Mouse (Mus musculus): ENCODE measurements at regions not wholly inside any gene's neighbourhood (a gene's known extent, or its start where the extent isn't known, plus 50 kb on each side); places are given as distances from the start of the nearest gene placed in this dataset.

DNA sequence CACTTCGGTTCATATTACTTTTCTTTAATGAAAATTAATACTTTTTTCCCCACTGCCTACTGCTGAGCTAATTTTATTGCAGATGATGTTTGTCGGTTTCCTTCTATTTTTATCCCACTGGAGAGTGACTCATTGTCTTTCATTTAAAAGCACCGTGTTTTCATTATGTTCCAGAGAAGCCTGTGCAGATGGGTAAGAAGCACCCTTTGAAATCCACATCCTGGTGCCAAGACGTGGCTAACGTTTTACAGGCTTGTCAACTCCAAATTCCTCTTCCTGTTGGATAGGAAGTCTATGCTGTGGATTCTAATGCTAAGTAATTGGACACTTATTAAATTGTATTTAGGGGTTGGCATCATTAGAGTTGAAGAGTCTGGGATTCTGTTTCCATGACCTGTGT is 364.3 kb downstream of the Fam198b start:
- in situ Hi-C loops (cut with MboI; ENCODE audit: low pct_unique_long_range_greater_than_20kb) = no loop called here
- TF ChIP-seq CTCF (IDR thresholded peaks at IDR 0.05) = no peak
- DNase-seq (ENCODE audit: low read depth, low spot score) (peak; percentile 35), ATAC-seq (peak; percentile 47)
- H3K27me3 ChIP-seq = no peaks in the 10 kb centered on the region
- ChIA-PET CTCF (interaction anchor here (0.7 to 2.1 kb wide), 2 partner anchors 10 to 13 kb away, joined by 3 to 8 read pairs; no protein-coding TSS in a partner anchor), POLR2A (no interaction called here)

DNA sequence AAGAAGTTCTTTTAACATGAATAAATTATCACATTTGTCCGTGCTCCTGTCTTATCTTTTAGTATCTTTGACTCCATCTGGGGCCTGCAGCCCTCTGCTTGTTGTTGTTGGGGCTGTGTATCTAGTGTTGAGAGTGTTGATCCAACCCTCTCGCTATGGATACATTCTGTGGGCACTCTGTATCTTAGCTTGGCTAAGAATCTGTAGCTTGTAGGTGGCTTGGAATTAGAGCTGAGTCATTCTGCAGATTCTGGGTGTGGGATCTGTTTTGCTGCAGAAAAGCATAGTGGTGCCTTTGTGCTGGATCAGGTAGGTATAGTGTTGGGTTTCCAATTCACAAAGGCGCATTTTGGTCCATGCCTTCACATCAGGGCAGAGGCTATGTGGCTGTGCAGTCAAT is 365.6 kb downstream of the Fam198b start:
- CTCF ChIA-PET = no interaction called here
- in situ Hi-C loops (cut with MboI; ENCODE audit: low pct_unique_long_range_greater_than_20kb) = loop anchor here (25.0 kb wide), 1 partner anchor 388 kb away; the partner anchor contains the start of gene Tmem144
- TF ChIP-seq CTCF (IDR thresholded peaks at IDR 0.05) = no peak
- DNase-seq (ENCODE audit: low read depth, low spot score) (no peak), ATAC-seq (no peak)
- no peaks in the 10 kb centered on the region for H3K27me3 ChIP-seq
- POLR2A ChIA-PET = no interaction called here

DNA sequence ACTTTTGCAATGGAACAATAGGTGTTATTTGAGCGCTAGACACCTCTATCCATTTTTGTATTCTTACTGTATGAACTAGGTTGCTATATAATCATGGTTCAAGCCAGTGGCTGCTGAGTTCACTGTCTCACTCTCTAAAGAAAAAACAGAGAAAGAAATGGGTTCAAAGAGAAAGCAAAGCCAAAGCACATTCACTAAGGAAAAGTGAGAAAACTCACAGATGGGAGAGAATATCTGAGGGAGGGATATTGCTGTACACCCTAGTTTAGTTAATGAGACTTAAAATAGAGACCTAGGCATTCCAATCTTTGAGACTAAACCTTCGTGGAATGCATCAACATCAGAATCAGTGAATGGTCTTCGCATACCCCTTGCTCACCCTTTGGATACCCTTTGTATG is 371.0 kb downstream of the Fam198b start:
- ChIA-PET CTCF (no interaction called here), POLR2A (no interaction called here)
- no peak for TF ChIP-seq CTCF (IDR thresholded peaks at IDR 0.05)
- in situ Hi-C loops (cut with MboI; ENCODE audit: low pct_unique_long_range_greater_than_20kb) = loop anchor here (25.0 kb wide), 1 partner anchor 393 kb away; the partner anchor contains the start of gene Tmem144
- no peak for ATAC-seq
- no peaks in the 10 kb centered on the region for H3K27me3 ChIP-seq
- no peak for DNase-seq (ENCODE audit: low read depth, low spot score)

DNA sequence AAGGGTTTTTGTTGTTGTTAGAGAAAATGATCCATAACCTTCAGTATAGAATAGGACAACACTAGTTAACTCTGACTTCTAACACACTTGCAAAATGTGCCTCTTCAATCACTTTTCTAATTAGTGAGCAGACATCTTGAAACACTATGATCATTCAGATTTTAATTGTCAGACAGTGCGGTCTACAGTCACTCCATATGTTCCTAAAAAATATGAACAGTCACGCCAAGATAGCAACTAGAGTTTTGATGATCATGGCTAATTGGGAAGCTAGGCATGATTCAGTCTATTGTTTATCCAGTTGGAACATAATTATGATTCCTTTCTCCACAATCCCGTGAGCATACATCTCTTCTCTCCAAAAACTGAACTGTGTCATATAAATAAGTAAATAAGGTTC is 372.1 kb downstream of the Fam198b start:
- in situ Hi-C loops (cut with MboI; ENCODE audit: low pct_unique_long_range_greater_than_20kb) = loop anchor here (25.0 kb wide), 1 partner anchor 394 kb away; the partner anchor contains the start of gene Tmem144

GRCm38 (mm10) chr3:80263095-80263494 is 378.8 kb downstream of the Fam198b start:
- TF ChIP-seq CTCF (IDR thresholded peaks at IDR 0.05) = no peak
- peak; percentile 84 for DNase-seq (ENCODE audit: low read depth, low spot score)
- peak; percentile 94 for ATAC-seq
- ChIA-PET CTCF (interaction anchor here (0.7 to 1.9 kb wide), 5 partner anchors 11 to 31 kb away, joined by 3 to 8 read pairs (median 3); no protein-coding TSS in a partner anchor), POLR2A (no interaction called here)
- in situ Hi-C loops (cut with MboI; ENCODE audit: low pct_unique_long_range_greater_than_20kb) = loop anchor here (25.0 kb wide), 1 partner anchor 401 kb away; the partner anchor contains the start of gene Tmem144
- H3K27me3 ChIP-seq = no peaks in the 10 kb centered on the region

More for the DNA sequence above, 372.1 kb downstream of the Fam198b start:
- DNase-seq (ENCODE audit: low read depth, low spot score) (no peak), ATAC-seq (no peak)
- ChIA-PET CTCF (no interaction called here), POLR2A (no interaction called here)
- H3K27me3 ChIP-seq = no peaks in the 10 kb centered on the region
- TF ChIP-seq CTCF (IDR thresholded peaks at IDR 0.05) = no peak

GRCm38 (mm10) chr3:80284656-80285055 is 400.3 kb downstream of the Fam198b start:
- DNase-seq (ENCODE audit: low read depth, low spot score) (no peak), ATAC-seq (no peak)
- CTCF ChIA-PET = interaction anchor here (1.5 kb wide), 2 partner anchors 12 to 14 kb away, joined by 3 to 4 read pairs; no protein-coding TSS in a partner anchor
- in situ Hi-C loops (cut with MboI; ENCODE audit: low pct_unique_long_range_greater_than_20kb) = no loop called here
- no peak for TF ChIP-seq CTCF (IDR thresholded peaks at IDR 0.05)
- peaks cover 15% of the 10 kb centered on the region for H3K27me3 ChIP-seq
- POLR2A ChIA-PET = no interaction called here

- CTCF ChIA-PET = interaction anchor here (1.5 kb wide), 2 partner anchors 15 to 26 kb away, joined by 3 to 4 read pairs; no protein-coding TSS in a partner anchor
Observed at GRCm38 (mm10) chr3:80285246-80285645, 400.9 kb downstream of the Fam198b start.

GRCm38 (mm10) chr3:80293485-80293884 is 409.2 kb downstream of the Fam198b start:
- DNase-seq (ENCODE audit: low read depth, low spot score) (no peak), ATAC-seq (no peak)
- TF ChIP-seq CTCF (IDR thresholded peaks at IDR 0.05) = no peak
- in situ Hi-C loops (cut with MboI; ENCODE audit: low pct_unique_long_range_greater_than_20kb) = no loop called here
- POLR2A ChIA-PET = no interaction called here
- H3K27me3 ChIP-seq = no peaks in the 10 kb centered on the region
- CTCF ChIA-PET = interaction anchor here (0.9 to 1.4 kb wide), 4 partner anchors 9 to 30 kb away, joined by 3 to 6 read pairs (median 3); no protein-coding TSS in a partner anchor

More at GRCm38 (mm10) chr3:80285246-80285645, 400.9 kb downstream of the Fam198b start:
- no peak for TF ChIP-seq CTCF (IDR thresholded peaks at IDR 0.05)
- in situ Hi-C loops (cut with MboI; ENCODE audit: low pct_unique_long_range_greater_than_20kb) = no loop called here
- H3K27me3 ChIP-seq = peaks cover 15% of the 10 kb centered on the region
- DNase-seq (ENCODE audit: low read depth, low spot score) (no peak), ATAC-seq (no peak)
- POLR2A ChIA-PET = no interaction called here

DNA sequence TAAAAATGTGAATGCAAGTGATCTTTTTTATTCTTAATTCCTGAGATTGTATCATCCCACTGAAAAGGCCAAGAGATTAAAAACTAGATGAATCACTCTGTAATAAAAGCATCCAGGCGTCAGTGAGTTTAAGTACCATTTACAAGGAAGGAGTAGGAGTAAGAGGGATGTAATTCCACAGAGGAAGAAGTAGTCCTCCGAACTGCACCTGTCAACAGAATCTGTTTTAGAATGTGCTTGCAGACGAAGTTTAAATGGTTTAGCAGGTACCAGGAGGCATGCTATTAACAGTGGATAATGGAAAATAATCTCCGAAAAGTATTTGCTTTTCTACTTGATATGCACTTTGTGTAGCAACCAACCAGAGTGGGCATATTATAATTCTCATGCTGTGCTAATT is 423.3 kb downstream of the Fam198b start:
- DNase-seq (ENCODE audit: low read depth, low spot score) = no peak
- no peak for TF ChIP-seq CTCF (IDR thresholded peaks at IDR 0.05)
- no peak for ATAC-seq
- in situ Hi-C loops (cut with MboI; ENCODE audit: low pct_unique_long_range_greater_than_20kb) = no loop called here
- POLR2A ChIA-PET = no interaction called here
- CTCF ChIA-PET = no interaction called here
- H3K27me3 ChIP-seq = no peaks in the 10 kb centered on the region

DNA sequence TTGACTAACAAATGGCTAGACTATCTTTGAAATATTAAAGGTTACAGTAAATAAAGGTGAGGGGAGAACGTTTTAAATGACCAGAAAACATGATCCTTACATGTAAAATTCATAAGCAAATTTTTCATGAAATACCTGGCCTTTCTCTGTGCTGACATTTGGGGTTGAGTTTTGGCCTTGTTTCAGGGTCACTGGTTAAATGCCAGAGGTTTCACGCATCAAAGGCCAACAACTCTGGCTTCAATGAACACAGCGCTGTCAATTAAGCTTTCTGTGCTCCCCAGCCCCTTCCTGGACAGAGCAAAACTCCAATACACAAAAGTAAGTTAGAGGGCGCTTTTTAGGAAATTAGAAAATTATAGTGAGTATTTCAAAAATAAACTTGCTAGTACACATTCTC is 425.6 kb downstream of the Fam198b start:
- in situ Hi-C loops (cut with MboI; ENCODE audit: low pct_unique_long_range_greater_than_20kb) = no loop called here
- no peak for TF ChIP-seq CTCF (IDR thresholded peaks at IDR 0.05)
- no peak for DNase-seq (ENCODE audit: low read depth, low spot score)
- ChIA-PET POLR2A (no interaction called here), CTCF (no interaction called here)
- no peaks in the 10 kb centered on the region for H3K27me3 ChIP-seq
- ATAC-seq = no peak

- POLR2A ChIA-PET = no interaction called here
- no peaks in the 10 kb centered on the region for H3K27me3 ChIP-seq
- ATAC-seq = peak; percentile 95
- CTCF ChIA-PET = no interaction called here
- in situ Hi-C loops (cut with MboI; ENCODE audit: low pct_unique_long_range_greater_than_20kb) = no loop called here
- DNase-seq (ENCODE audit: low read depth, low spot score) = peak; percentile 71
- no peak for TF ChIP-seq CTCF (IDR thresholded peaks at IDR 0.05)
Observed at GRCm38 (mm10) chr3:80311689-80312088, 427.4 kb downstream of the Fam198b start.

GRCm38 (mm10) chr3:80322291-80322690 is 438.0 kb downstream of the Fam198b start:
- ATAC-seq (no peak), DNase-seq (ENCODE audit: low read depth, low spot score) (no peak)
- H3K27me3 ChIP-seq = no peaks in the 10 kb centered on the region
- ChIA-PET CTCF (interaction anchor here (0.6 kb wide), 1 partner anchor 1083 kb away, joined by 3 read pairs; no protein-coding TSS in a partner anchor), POLR2A (no interaction called here)
- no peak for TF ChIP-seq CTCF (IDR thresholded peaks at IDR 0.05)
- in situ Hi-C loops (cut with MboI; ENCODE audit: low pct_unique_long_range_greater_than_20kb) = no loop called here
